Mouse (Mus musculus): ENCODE data around the gene Fshr. TPM values are rescaled to one million over a fixed set of nuclear protein-coding genes. Genes with fewer than 3 reads are reported as not detected.
"Not testable (repeated sequence)": the region's sequence is repeated elsewhere in the genome, so short reads cannot be mapped to it uniquely, and the experiment has no call there.

The Fshr gene
- not detected in 2 replicates for polyA plus RNA-seq (2012; rRNA removed)

- Histone ChIP-seq H3K4me3 (ENCODE audit: insufficient read depth, low read depth, low read length) (no peak within 1 kb of the TSS), H3K36me3 (ENCODE audit: control insufficient read depth, insufficient read depth, low read length) (no peaks in the 10 kb centered on the region), H3K4me1 (ENCODE audit: control insufficient read depth, insufficient read depth, low read length) (no peaks in the 10 kb centered on the region), H3K27me3 (replicated peaks; ENCODE audit: control insufficient read depth, insufficient read depth, low read length) (no peaks in the 10 kb centered on the region), H3K27ac (ENCODE audit: insufficient read depth, low read depth, low read length) (no peak within 1 kb of the TSS)
- DNase-seq, result no peak
- no peak for TF ChIP-seq CTCF (conservative IDR thresholded peaks at IDR 0.05; ENCODE audit: insufficient read depth, insufficient read length, low read depth, low read length)
- TF ChIP-seq POLR2A (IDR thresholded peaks at IDR 0.05; ENCODE audit: low read depth, low read length), result no peak
- WGBS, result 87% methylated on average over 6 of the region's 6 CpGs
Observed at GRCm38 (mm10) chr17:89200575-89200974, at the start of gene Fshr. Gene Fshr (minus strand): TSS chr17:89200675.

GRCm38 (mm10) chr17:89202181-89202580, 1.7 kb upstream of the Fshr start:
- no peak overlapping the region for H3K4me3 ChIP-seq (ENCODE audit: insufficient read depth, low read depth, low read length)
- H3K27me3 ChIP-seq (replicated peaks; ENCODE audit: control insufficient read depth, insufficient read depth, low read length), result no peaks in the 10 kb centered on the region
- no peak for TF ChIP-seq CTCF (conservative IDR thresholded peaks at IDR 0.05; ENCODE audit: insufficient read depth, insufficient read length, low read depth, low read length)
- no peak for TF ChIP-seq POLR2A (IDR thresholded peaks at IDR 0.05; ENCODE audit: low read depth, low read length)
- H3K4me1 ChIP-seq (ENCODE audit: control insufficient read depth, insufficient read depth, low read length), result no peaks in the 10 kb centered on the region
- no peak overlapping the region for H3K27ac ChIP-seq (ENCODE audit: insufficient read depth, low read depth, low read length)
- WGBS, result 63% methylated on average over 6 of the region's 6 CpGs
- DNase-seq, result no peak
- no peaks in the 10 kb centered on the region for H3K36me3 ChIP-seq (ENCODE audit: control insufficient read depth, insufficient read depth, low read length)

GRCm38 (mm10) chr17:89173545-89173944, 26.9 kb downstream of the Fshr start:
- TF ChIP-seq CTCF (conservative IDR thresholded peaks at IDR 0.05; ENCODE audit: insufficient read depth, insufficient read length, low read depth, low read length) (no peak), POLR2A (IDR thresholded peaks at IDR 0.05; ENCODE audit: low read depth, low read length) (no peak)
- H3K4me1 ChIP-seq (ENCODE audit: control insufficient read depth, insufficient read depth, low read length), result no peaks in the 10 kb centered on the region
- H3K4me3 ChIP-seq (ENCODE audit: insufficient read depth, low read depth, low read length), result no peak overlapping the region
- H3K27ac ChIP-seq (ENCODE audit: insufficient read depth, low read depth, low read length), result no peak overlapping the region
- H3K27me3 ChIP-seq (replicated peaks; ENCODE audit: control insufficient read depth, insufficient read depth, low read length), result no peaks in the 10 kb centered on the region
- no peaks in the 10 kb centered on the region for H3K36me3 ChIP-seq (ENCODE audit: control insufficient read depth, insufficient read depth, low read length)
- no peak for DNase-seq
- WGBS, result 68% methylated on average over 1 of the region's 1 CpGs

GRCm38 (mm10) chr17:89164773-89165172, 35.7 kb downstream of the Fshr start:
- no peak for DNase-seq
- no peaks in the 10 kb centered on the region for H3K4me1 ChIP-seq (ENCODE audit: control insufficient read depth, insufficient read depth, low read length)

GRCm38 (mm10) chr17:89162475-89162874, 38.0 kb downstream of the Fshr start:
- H3K27ac ChIP-seq (ENCODE audit: insufficient read depth, low read depth, low read length), result no peak overlapping the region
- no peak for DNase-seq
- H3K36me3 ChIP-seq (ENCODE audit: control insufficient read depth, insufficient read depth, low read length), result no peaks in the 10 kb centered on the region
- no peak for TF ChIP-seq POLR2A (IDR thresholded peaks at IDR 0.05; ENCODE audit: low read depth, low read length)
- TF ChIP-seq CTCF (conservative IDR thresholded peaks at IDR 0.05; ENCODE audit: insufficient read depth, insufficient read length, low read depth, low read length), result no peak
- whole genome bisulfite sequencing, result 90% methylated on average over 3 of the region's 3 CpGs
- no peak overlapping the region for H3K4me3 ChIP-seq (ENCODE audit: insufficient read depth, low read depth, low read length)
- H3K4me1 ChIP-seq (ENCODE audit: control insufficient read depth, insufficient read depth, low read length), result no peaks in the 10 kb centered on the region
- no peaks in the 10 kb centered on the region for H3K27me3 ChIP-seq (replicated peaks; ENCODE audit: control insufficient read depth, insufficient read depth, low read length)

More at GRCm38 (mm10) chr17:89164773-89165172, 35.7 kb downstream of the Fshr start:
- Histone ChIP-seq H3K4me3 (ENCODE audit: insufficient read depth, low read depth, low read length) (no peak overlapping the region), H3K27me3 (replicated peaks; ENCODE audit: control insufficient read depth, insufficient read depth, low read length) (no peaks in the 10 kb centered on the region), H3K27ac (ENCODE audit: insufficient read depth, low read depth, low read length) (no peak overlapping the region), H3K36me3 (ENCODE audit: control insufficient read depth, insufficient read depth, low read length) (no peaks in the 10 kb centered on the region)
- TF ChIP-seq CTCF (conservative IDR thresholded peaks at IDR 0.05; ENCODE audit: insufficient read depth, insufficient read length, low read depth, low read length) (no peak), POLR2A (IDR thresholded peaks at IDR 0.05; ENCODE audit: low read depth, low read length) (no peak)

- not testable (repeated sequence) for H3K36me3 ChIP-seq (ENCODE audit: control insufficient read depth, insufficient read depth, low read length); H3K4me3 ChIP-seq (ENCODE audit: insufficient read depth, low read depth, low read length); H3K27me3 ChIP-seq (replicated peaks; ENCODE audit: control insufficient read depth, insufficient read depth, low read length); H3K4me1 ChIP-seq (ENCODE audit: control insufficient read depth, insufficient read depth, low read length); DNase-seq; H3K27ac ChIP-seq (ENCODE audit: insufficient read depth, low read depth, low read length)
- 81% methylated on average over 3 of the region's 3 CpGs for WGBS
Observed at GRCm38 (mm10) chr17:89159343-89159742, 41.1 kb downstream of the Fshr start.

GRCm38 (mm10) chr17:89144806-89145205, 55.7 kb downstream of the Fshr start:
- no peak for DNase-seq
- 81% methylated on average over 6 of the region's 6 CpGs for WGBS
- H3K27ac ChIP-seq (ENCODE audit: insufficient read depth, low read depth, low read length), result no peak overlapping the region
- no peaks in the 10 kb centered on the region for H3K36me3 ChIP-seq (ENCODE audit: control insufficient read depth, insufficient read depth, low read length)
- no peaks in the 10 kb centered on the region for H3K4me1 ChIP-seq (ENCODE audit: control insufficient read depth, insufficient read depth, low read length)
- TF ChIP-seq CTCF (conservative IDR thresholded peaks at IDR 0.05; ENCODE audit: insufficient read depth, insufficient read length, low read depth, low read length) (no peak), POLR2A (IDR thresholded peaks at IDR 0.05; ENCODE audit: low read depth, low read length) (no peak)
- H3K27me3 ChIP-seq (replicated peaks; ENCODE audit: control insufficient read depth, insufficient read depth, low read length), result no peaks in the 10 kb centered on the region
- no peak overlapping the region for H3K4me3 ChIP-seq (ENCODE audit: insufficient read depth, low read depth, low read length)

GRCm38 (mm10) chr17:89120023-89120422, 80.5 kb downstream of the Fshr start:
- no peak for DNase-seq
- WGBS, result 66% methylated on average over 2 of the region's 2 CpGs
- Histone ChIP-seq H3K27me3 (replicated peaks; ENCODE audit: control insufficient read depth, insufficient read depth, low read length) (no peaks in the 10 kb centered on the region), H3K36me3 (ENCODE audit: control insufficient read depth, insufficient read depth, low read length) (no peaks in the 10 kb centered on the region), H3K4me1 (ENCODE audit: control insufficient read depth, insufficient read depth, low read length) (no peaks in the 10 kb centered on the region), H3K4me3 (ENCODE audit: insufficient read depth, low read depth, low read length) (no peak overlapping the region), H3K27ac (ENCODE audit: insufficient read depth, low read depth, low read length) (no peak overlapping the region)
- TF ChIP-seq CTCF (conservative IDR thresholded peaks at IDR 0.05; ENCODE audit: insufficient read depth, insufficient read length, low read depth, low read length) (no peak), POLR2A (IDR thresholded peaks at IDR 0.05; ENCODE audit: low read depth, low read length) (no peak)
